In the genomic region with DNA sequence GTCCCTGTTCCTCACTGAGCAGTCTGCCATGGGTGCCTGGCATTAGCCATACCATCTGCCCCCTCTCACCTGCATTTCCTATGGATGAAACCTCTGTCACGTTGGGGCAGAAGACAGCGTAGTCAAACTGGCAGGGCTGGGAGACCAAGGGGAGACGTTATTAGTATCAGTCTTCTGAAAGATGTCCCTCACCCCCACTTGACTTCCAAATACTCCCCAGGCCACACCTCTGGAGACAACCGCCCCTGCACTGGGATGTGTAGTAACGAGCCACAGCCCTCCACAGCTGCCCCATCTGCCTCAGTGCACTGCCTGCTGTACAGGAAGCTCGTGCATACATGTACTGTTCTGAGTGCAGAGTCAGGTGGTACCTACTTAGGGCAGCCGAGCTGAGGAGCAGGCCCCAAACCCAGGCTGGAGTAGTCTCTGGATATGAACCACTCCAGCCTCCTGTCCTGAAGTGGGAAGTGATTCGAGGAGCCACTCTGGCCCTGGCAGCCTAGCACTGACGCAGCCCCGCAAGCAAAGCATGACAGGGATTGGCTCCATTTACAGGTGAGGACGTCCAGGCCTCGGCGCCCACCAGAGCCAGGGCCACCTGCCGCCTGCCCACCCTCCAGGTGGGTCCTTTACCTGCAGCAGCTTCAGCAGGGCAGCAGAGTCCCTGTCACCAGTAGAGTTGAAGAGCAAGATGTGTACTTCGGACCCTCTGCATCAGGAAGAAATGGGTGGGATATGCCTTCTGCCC, we compare ENCODE assay signal across 25 mouse cellular contexts. TPM values are rescaled to one million over a fixed set of nuclear protein-coding genes. Genes with fewer than 3 reads are reported as not detected.
DNase-seq lines count a peak whose midpoint lies in the region; ATAC-seq and TF ChIP-seq lines count a peak whose summit lies in the region.
"Had no signal": no experiment of that assay in that cellular context is flagged by ENCODE, and none has a peak within 500 bp of the region (broad histone marks: within the 10 kb centered on the region; RNA-seq: fewer than 3 reads in every experiment).

No protein-coding gene starts in this region.

- H3K4me2 ChIP-seq in heart, embryonic 12.5 days, result no peak overlapping the region
- H3K4me2 ChIP-seq in midbrain, postnatal 0 days (ENCODE audit: low read depth, low read length, poor library complexity, severe bottlenecking), result no peak overlapping the region
- H3K4me2 ChIP-seq in midbrain, embryonic 11.5 days, result no peak overlapping the region

- H3K27me3 ChIP-seq in heart, embryonic 12.5 days (replicated peaks), result no peaks in the 10 kb centered on the region
- no peaks in the 10 kb centered on the region for H3K27me3 ChIP-seq in midbrain, postnatal 0 days (ENCODE audit: insufficient read depth, low read length)
- no peaks in the 10 kb centered on the region for H3K27me3 ChIP-seq in midbrain, embryonic 11.5 days (ENCODE audit: control insufficient read depth, insufficient read depth, low read length)
- H3K27me3 ChIP-seq: CH12.LX, Patski had no signal

- no peaks in the 10 kb centered on the region for H3K9me3 ChIP-seq in heart, embryonic 12.5 days (replicated peaks)
- H3K9me3 ChIP-seq in midbrain, postnatal 0 days (ENCODE audit: low read length), result no peaks in the 10 kb centered on the region
- H3K9me3 ChIP-seq in midbrain, embryonic 11.5 days (ENCODE audit: control insufficient read depth, low read length), result no peaks in the 10 kb centered on the region
- H3K9me3 ChIP-seq: G1E had no signal

- no peak for TF ChIP-seq CTCF in midbrain, postnatal 0 days (IDR thresholded peaks at IDR 0.05)

- peak; percentile 94 for DNase-seq in heart, adult 11 months
- DNase-seq in heart, postnatal 4 days, result no peak
- no peak for DNase-seq in heart, postnatal 10 days
- no peak for DNase-seq in midbrain, postnatal 0 days (ENCODE audit: low spot score)
- DNase-seq in midbrain, embryonic 11.5 days (ENCODE audit: low spot score, missing footprints), result no peak
- DNase-seq: adrenal gland, adult 8-10 months; adrenal gland, postnatal 10 days; adrenal gland, postnatal 25 days; B cell, adult 2 months; cerebellum, adult 11 months; cerebellum, adult 11-12 months; cerebellum, adult 18-20 months had no signal

- 0 out of 2 replicates have a peak overlapping the region, but pooled peaks have one; percentile 1 for H3K27ac ChIP-seq in heart, embryonic 12.5 days (ENCODE audit: poor library complexity, severe bottlenecking)
- H3K27ac ChIP-seq in midbrain, postnatal 0 days (ENCODE audit: low read depth, low read length), result no peak overlapping the region
- H3K27ac ChIP-seq in midbrain, embryonic 11.5 days (ENCODE audit: low read depth, low read length), result no peak overlapping the region

- peaks cover 82% of the 10 kb centered on the region for H3K36me3 ChIP-seq in heart, embryonic 12.5 days
- H3K36me3 ChIP-seq in midbrain, postnatal 0 days (ENCODE audit: insufficient read depth, low read length), result peaks cover 50% of the 10 kb centered on the region
- peaks cover 11% of the 10 kb centered on the region; the same call in 1 of the 2 replicates for H3K36me3 ChIP-seq in midbrain, embryonic 11.5 days (ENCODE audit: control insufficient read depth, insufficient read depth, low read length)

- 86% methylated on average over 15 of the region's 15 CpGs for WGBS in heart, embryonic 12.5 days
- 91% methylated on average over 15 of the region's 15 CpGs for WGBS in midbrain, postnatal 0 days
- 92% methylated on average over 15 of the region's 15 CpGs for WGBS in midbrain, embryonic 11.5 days

- peaks cover 26% of the 10 kb centered on the region for H3K4me1 ChIP-seq in heart, embryonic 12.5 days (replicated peaks)
- 0 out of 2 replicates have a peak, but pooled peaks cover 3% of the 10 kb centered on the region for H3K4me1 ChIP-seq in midbrain, postnatal 0 days (ENCODE audit: insufficient read depth, low read length)
- H3K4me1 ChIP-seq in midbrain, embryonic 11.5 days (ENCODE audit: control insufficient read depth, insufficient read depth, low read length), result no peaks in the 10 kb centered on the region

- no peak for ATAC-seq in heart, embryonic 12.5 days (ENCODE audit: insufficient number of reproducible peaks, low FRiP score)
- ATAC-seq in midbrain, postnatal 0 days (ENCODE audit: low FRiP score), result no peak
- ATAC-seq in midbrain, embryonic 11.5 days (ENCODE audit: low FRiP score), result no peak
- ATAC-seq: activated CD4-positive, CD25-positive, alpha-beta regulatory T cell, adult 4 months; CD4-positive, CD25-positive, alpha-beta regulatory T cell, adult 4 months had no signal

- H3K4me3 ChIP-seq in heart, embryonic 12.5 days, result no peak overlapping the region
- no peak overlapping the region for H3K4me3 ChIP-seq in midbrain, postnatal 0 days (ENCODE audit: low read depth, low read length)
- no peak overlapping the region for H3K4me3 ChIP-seq in midbrain, embryonic 11.5 days (ENCODE audit: low read depth, low read length)

- intact Hi-C loops in heart, postnatal 10 days (cut with DNase I), result no loop called here

- no peak overlapping the region for H3K9ac ChIP-seq in heart, embryonic 12.5 days
- H3K9ac ChIP-seq in midbrain, postnatal 0 days (replicated peaks; ENCODE audit: low read length, poor library complexity, severe bottlenecking), result 0 out of 2 replicates have a peak overlapping the region, but pooled peaks have one; percentile 1
- no peak overlapping the region for H3K9ac ChIP-seq in midbrain, embryonic 11.5 days (ENCODE audit: low read length)

RNA-seq across cellular contexts. Expression of a gene that starts 19.1 kb away (rescaled TPM):
- total RNA-seq in heart, postnatal 4 days (2021), result 10 to 100 TPM; 10.5 to 12.5 TPM
- polyA plus RNA-seq in heart, embryonic 12.5 days (2016; fragmentation: Nextera tagmentation; extraction: Ambion mirVana), result 18.7 and 20.3 TPM in 2 replicates
- 10 to 100 TPM in 1 of 2 experiments, 1 to 10 TPM in 1; 9.9 to 11.7 TPM for total RNA-seq in heart, postnatal 10 days (2021)
- 24.6 and 25.9 TPM in 2 replicates for total RNA-seq in midbrain, postnatal 0 days (2014; rRNA removed)
- 25.1 and 29.6 TPM in 2 replicates for polyA plus RNA-seq in midbrain, postnatal 0 days (2015; fragmentation: Nextera tagmentation; extraction: Ambion mirVana)
- polyA plus RNA-seq in midbrain, embryonic 11.5 days (2014; fragmentation: Nextera tagmentation; extraction: Ambion mirVana), result 10.3 and 13.9 TPM in 2 replicates

RNA-seq across cellular contexts. Expression of a gene that starts 28.0 kb away (rescaled TPM):
- 10 to 100 TPM; 38.2 to 46.0 TPM for total RNA-seq in heart, postnatal 4 days (2021)
- polyA plus RNA-seq in heart, embryonic 12.5 days (2016; fragmentation: Nextera tagmentation; extraction: Ambion mirVana), result 67.5 and 73.3 TPM in 2 replicates
- 10 to 100 TPM; 35.4 to 37.6 TPM for total RNA-seq in heart, postnatal 10 days (2021)
- total RNA-seq in midbrain, postnatal 0 days (2014; rRNA removed), result 88.1 and 92.4 TPM in 2 replicates
- 58.2 and 59.4 TPM in 2 replicates for polyA plus RNA-seq in midbrain, postnatal 0 days (2015; fragmentation: Nextera tagmentation; extraction: Ambion mirVana)
- 72.8 and 82.6 TPM in 2 replicates for polyA plus RNA-seq in midbrain, embryonic 11.5 days (2014; fragmentation: Nextera tagmentation; extraction: Ambion mirVana)

RNA-seq across cellular contexts. Expression of a gene that starts 36.0 kb away (rescaled TPM):
- 10 to 100 TPM; 38.2 to 41.4 TPM for total RNA-seq in heart, postnatal 4 days (2021)
- 35.4 and 36.0 TPM in 2 replicates for polyA plus RNA-seq in heart, embryonic 12.5 days (2016; fragmentation: Nextera tagmentation; extraction: Ambion mirVana)
- 10 to 100 TPM; 45.3 to 47.1 TPM for total RNA-seq in heart, postnatal 10 days (2021)
- 43.7 and 46.2 TPM in 2 replicates for total RNA-seq in midbrain, postnatal 0 days (2014; rRNA removed)
- polyA plus RNA-seq in midbrain, postnatal 0 days (2015; fragmentation: Nextera tagmentation; extraction: Ambion mirVana), result 54.4 and 54.6 TPM in 2 replicates
- 23.4 and 25.5 TPM in 2 replicates for polyA plus RNA-seq in midbrain, embryonic 11.5 days (2014; fragmentation: Nextera tagmentation; extraction: Ambion mirVana)

RNA-seq across cellular contexts. Expression of a gene that starts 38.5 kb away (rescaled TPM):
- total RNA-seq in heart, postnatal 4 days (2021), result 100 to 1,000 TPM; 149 to 162 TPM
- 159 and 168 TPM in 2 replicates for polyA plus RNA-seq in heart, embryonic 12.5 days (2016; fragmentation: Nextera tagmentation; extraction: Ambion mirVana)
- total RNA-seq in heart, postnatal 10 days (2021), result 100 to 1,000 TPM; 152 to 166 TPM
- total RNA-seq in midbrain, postnatal 0 days (2014; rRNA removed), result 16.7 and 20.0 TPM in 2 replicates
- polyA plus RNA-seq in midbrain, postnatal 0 days (2015; fragmentation: Nextera tagmentation; extraction: Ambion mirVana), result 20.3 and 21.3 TPM in 2 replicates
- polyA plus RNA-seq in midbrain, embryonic 11.5 days (2014; fragmentation: Nextera tagmentation; extraction: Ambion mirVana), result 20.5 and 22.7 TPM in 2 replicates
- polyA plus RNA-seq: activated CD4-positive, CD25-positive, alpha-beta regulatory T cell, adult 4 months; CD4-positive, CD25-positive, alpha-beta regulatory T cell, adult 4 months had no signal

RNA-seq across cellular contexts. Expression of a gene that starts 56.0 kb away (rescaled TPM):
- total RNA-seq in heart, postnatal 4 days (2021), result not detected
- not detected in 2 replicates for polyA plus RNA-seq in heart, embryonic 12.5 days (2016; fragmentation: Nextera tagmentation; extraction: Ambion mirVana)
- not detected for total RNA-seq in heart, postnatal 10 days (2021)
- 2.5 and 3.8 TPM in 2 replicates for total RNA-seq in midbrain, postnatal 0 days (2014; rRNA removed)
- 3.7 and 4.0 TPM in 2 replicates for polyA plus RNA-seq in midbrain, postnatal 0 days (2015; fragmentation: Nextera tagmentation; extraction: Ambion mirVana)
- 2.0 and 3.0 TPM in 2 replicates for polyA plus RNA-seq in midbrain, embryonic 11.5 days (2014; fragmentation: Nextera tagmentation; extraction: Ambion mirVana)
- total RNA-seq: adrenal gland, adult 18-20 months; adrenal gland, adult 2 months; adrenal gland, adult 8-10 months; adrenal gland, postnatal 14 days; adrenal gland, postnatal 25 days; adrenal gland, postnatal 36 days; CH12.LX; ES-E14; G1E; MEL had no signal
- polyA plus RNA-seq: adrenal gland, adult 2 months; C2C12; G1E; Patski had no signal
